In genomic region chr8:94999956-95000355, GRCm38 (mm10) we compare ENCODE assay signal across 9 mouse cellular contexts. TPM values are rescaled to one million over a fixed set of nuclear protein-coding genes. Genes with fewer than 3 reads are reported as not detected.
DNase-seq lines count a peak whose midpoint lies in the region; ATAC-seq and TF ChIP-seq lines count a peak whose summit lies in the region.
"Had no signal": no experiment of that assay in that cellular context is flagged by ENCODE, and none has a peak within 500 bp of the region (broad histone marks: within the 10 kb centered on the region; RNA-seq: fewer than 3 reads in every experiment).

No protein-coding gene starts in this region.

- no peaks in the 10 kb centered on the region for H3K36me3 ChIP-seq in heart, embryonic 15.5 days
- peaks cover 23% of the 10 kb centered on the region for H3K36me3 ChIP-seq in liver, embryonic 11.5 days (ENCODE audit: control insufficient read depth, insufficient read depth, low read length)
- H3K36me3 ChIP-seq in neural tube, embryonic 13.5 days, result peaks cover 27% of the 10 kb centered on the region

- no peaks in the 10 kb centered on the region for H3K27me3 ChIP-seq in heart, embryonic 15.5 days
- no peaks in the 10 kb centered on the region for H3K27me3 ChIP-seq in liver, embryonic 11.5 days (replicated peaks; ENCODE audit: control insufficient read depth, insufficient read depth, low read length)
- no peaks in the 10 kb centered on the region for H3K27me3 ChIP-seq in neural tube, embryonic 13.5 days

- WGBS in heart, embryonic 15.5 days, result 63% methylated on average over 6 of the region's 6 CpGs
- 53% methylated on average over 6 of the region's 6 CpGs for WGBS in liver, embryonic 11.5 days
- WGBS in neural tube, embryonic 13.5 days, result 29% methylated on average over 6 of the region's 6 CpGs

- intact Hi-C loops in gastrocnemius, adult 2 months (cut with DNase I), result loop anchor here (2.0 kb wide), 1 partner anchor 15 kb away; no protein-coding TSS in a partner anchor
- intact Hi-C loops in gastrocnemius, postnatal 14 days (cut with DNase I; ENCODE audit: low total_unique reads), result loop anchor here (2.0 kb wide), 1 partner anchor 49 kb away; no protein-coding TSS in a partner anchor
- intact Hi-C loops in gastrocnemius, postnatal 36 days (cut with DNase I), result no loop called here

- no peak overlapping the region for H3K9ac ChIP-seq in heart, embryonic 15.5 days
- H3K9ac ChIP-seq in liver, embryonic 11.5 days (ENCODE audit: low read depth, low read length), result no peak overlapping the region
- peak overlapping the region; percentile 97 for H3K9ac ChIP-seq in neural tube, embryonic 13.5 days

- peak overlapping the region; percentile 50; the same call in 1 of the 2 replicates for H3K4me3 ChIP-seq in gastrocnemius, adult 2 months
- no peak overlapping the region for H3K4me3 ChIP-seq in heart, embryonic 15.5 days
- no peak overlapping the region for H3K4me3 ChIP-seq in liver, embryonic 11.5 days (ENCODE audit: low read depth, low read length)
- peak overlapping the region; percentile 62 for H3K4me3 ChIP-seq in neural tube, embryonic 13.5 days

- 0 out of 2 replicates have a peak overlapping the region, but pooled peaks have one; percentile 8 for H3K4me2 ChIP-seq in heart, embryonic 15.5 days
- H3K4me2 ChIP-seq in liver, embryonic 11.5 days, result no peak overlapping the region
- peak overlapping the region; percentile 79 for H3K4me2 ChIP-seq in neural tube, embryonic 13.5 days

- no peaks in the 10 kb centered on the region for H3K9me3 ChIP-seq in heart, embryonic 15.5 days (replicated peaks)
- H3K9me3 ChIP-seq in liver, embryonic 11.5 days (ENCODE audit: control insufficient read depth, low read length), result no peaks in the 10 kb centered on the region
- no peaks in the 10 kb centered on the region for H3K9me3 ChIP-seq in neural tube, embryonic 13.5 days

- TF ChIP-seq CTCF in gastrocnemius, adult 2 months (IDR thresholded peaks at IDR 0.05), result no peak

- peak overlapping the region; percentile 92 for H3K27ac ChIP-seq in gastrocnemius, adult 2 months
- peak overlapping the region; percentile 68 for H3K27ac ChIP-seq in heart, embryonic 15.5 days
- H3K27ac ChIP-seq in liver, embryonic 11.5 days (ENCODE audit: low read depth, low read length), result peak overlapping the region; percentile 53
- H3K27ac ChIP-seq in neural tube, embryonic 13.5 days (replicated peaks), result peak overlapping the region; percentile 98

- DNase-seq in gastrocnemius, adult 2 months, result no peak
- DNase-seq in gastrocnemius, postnatal 14 days, result no peak
- no peak for DNase-seq in liver, embryonic 11.5 days (ENCODE audit: low spot score)
- no peak for DNase-seq in embryo, embryonic 10 days (ENCODE audit: low spot score)
- DNase-seq in gastrocnemius, postnatal 36 days, result no peak

- H3K4me1 ChIP-seq in heart, embryonic 15.5 days (replicated peaks), result peaks cover 49% of the 10 kb centered on the region
- peaks cover 67% of the 10 kb centered on the region for H3K4me1 ChIP-seq in liver, embryonic 11.5 days (replicated peaks; ENCODE audit: control insufficient read depth, insufficient read depth, low read length)
- peaks cover 75% of the 10 kb centered on the region for H3K4me1 ChIP-seq in neural tube, embryonic 13.5 days (replicated peaks)

- ATAC-seq in heart, embryonic 15.5 days (replicated peaks; ENCODE audit: insufficient number of reproducible peaks, insufficient read depth, low FRiP score, low read depth), result 0 out of 2 replicates have a peak, but pooled peaks have one; percentile 16
- ATAC-seq in liver, embryonic 11.5 days (replicated peaks; ENCODE audit: low FRiP score), result no peak
- no peak for ATAC-seq in neural tube, embryonic 13.5 days (ENCODE audit: low read depth)
- no peak for ATAC-seq in cerebellum, adult (ENCODE audit: insufficient number of reproducible peaks, low FRiP score, low TSS enrichment)

RNA-seq across cellular contexts. Expression of gene Adgrg3, which starts 17.5 kb away (rescaled TPM):
- total RNA-seq in gastrocnemius, adult 2 months (2021), result under 1 TPM; 0.28 to 0.43 TPM
- under 1 TPM; 0.33 TPM for total RNA-seq in gastrocnemius, postnatal 14 days (2021)
- 2.6 and 5.2 TPM in 2 replicates for polyA plus RNA-seq in heart, embryonic 15.5 days (2015; fragmentation: Nextera tagmentation; extraction: Ambion mirVana)
- 11.8 and 11.9 TPM in 2 replicates for polyA plus RNA-seq in liver, embryonic 11.5 days (2014; fragmentation: Nextera tagmentation; extraction: Ambion mirVana)
- polyA plus RNA-seq in neural tube, embryonic 13.5 days (2015; fragmentation: Nextera tagmentation; extraction: Ambion mirVana), result 1.4 and 1.5 TPM in 2 replicates
- total RNA-seq in gastrocnemius, postnatal 36 days (2021), result under 1 TPM; 0.20 to 0.52 TPM
- total RNA-seq: CH12.LX had no signal

RNA-seq across cellular contexts. Expression of gene Adgrg1, which starts 25.4 kb away (rescaled TPM):
- 10 to 100 TPM; 20.7 to 27.4 TPM for total RNA-seq in gastrocnemius, adult 2 months (2021)
- 10 to 100 TPM; 21.4 to 38.2 TPM for total RNA-seq in gastrocnemius, postnatal 14 days (2021)
- 4.6 and 21.3 TPM in 2 replicates for polyA plus RNA-seq in heart, embryonic 15.5 days (2015; fragmentation: Nextera tagmentation; extraction: Ambion mirVana)
- polyA plus RNA-seq in liver, embryonic 11.5 days (2014; fragmentation: Nextera tagmentation; extraction: Ambion mirVana), result 125 and 137 TPM in 2 replicates
- 160 and 168 TPM in 2 replicates for polyA plus RNA-seq in neural tube, embryonic 13.5 days (2015; fragmentation: Nextera tagmentation; extraction: Ambion mirVana)
- total RNA-seq in gastrocnemius, postnatal 36 days (2021), result 10 to 100 TPM; 20.9 to 25.5 TPM

RNA-seq across cellular contexts. Expression of gene Drc7, which starts 54.9 kb away (rescaled TPM):
- not detected for total RNA-seq in gastrocnemius, adult 2 months (2021)
- total RNA-seq in gastrocnemius, postnatal 14 days (2021), result not detected
- polyA plus RNA-seq in heart, embryonic 15.5 days (2015; fragmentation: Nextera tagmentation; extraction: Ambion mirVana), result 0.04 and 0.47 TPM in 2 replicates
- polyA plus RNA-seq in liver, embryonic 11.5 days (2014; fragmentation: Nextera tagmentation; extraction: Ambion mirVana), result 0.26 TPM in 1 of 2 replicates, not detected in the other
- polyA plus RNA-seq in neural tube, embryonic 13.5 days (2015; fragmentation: Nextera tagmentation; extraction: Ambion mirVana), result 0.18 and 0.26 TPM in 2 replicates
- total RNA-seq in gastrocnemius, postnatal 36 days (2021), result not detected
- total RNA-seq: CH12.LX had no signal

Comparison
In these comparisons a context has a peak if more than half of its experiments do, and no peak if none do; other contexts are left out.
1. H3K4me3 ChIP-seq: peak in gastrocnemius, adult 2 months (single experiment) and neural tube, embryonic 13.5 days (single experiment); none in heart, embryonic 15.5 days (single experiment) and liver, embryonic 11.5 days (single experiment).
2. Peak in every context shown above with its lines, with median percentiles within 50 percentile points of each other: H3K27ac ChIP-seq.